Mouse (Mus musculus) midbrain, embryonic 10.5 days (tissue): Measurements from ENCODE around the gene Elovl7. TPM values are rescaled to one million over a fixed set of nuclear protein-coding genes. Genes with fewer than 3 reads are reported as not detected.

ENCODE experiments used
- polyA plus RNA-seq: library from polyadenylated mRNA; unstranded; fragments of >200 nt; fragmentation: Nextera tagmentation; extraction: Ambion mirVana; gene quantifications from 2 replicates; pipeline ENCODE4 v1.2.1, GENCODE M21; 2016

Elovl7 gene
- polyA plus RNA-seq, 1 experiment from 2014 or later = 1.0 TPM

Other genes starting within 250 kb of the Elovl7 start
- gene Smim15, start 170.0 kb upstream of the Elovl7 start, polyA plus RNA-seq = 62.2 and 62.9 TPM in 2 replicates
- gene Ndufaf2, start 55.8 kb upstream of the Elovl7 start, polyA plus RNA-seq = 83.3 and 88.9 TPM in 2 replicates
- gene Ercc8, start 55.7 kb upstream of the Elovl7 start, polyA plus RNA-seq = 23.0 and 24.2 TPM in 2 replicates
- gene Depdc1b, start 101.9 kb downstream of the Elovl7 start, polyA plus RNA-seq = 18.8 and 18.9 TPM in 2 replicates
- 10.8 and 13.9 TPM in 2 replicates for gene Pde4d, start 235.5 kb downstream of the Elovl7 start, polyA plus RNA-seq